Mouse (Mus musculus) 3T3-L1 (cell line): Measurements from ENCODE around the gene Gtf2b.

Experiments used
- DNase-seq: peaks from one replicate; pipeline ENCODE4 v3.0.0-alpha.2; 2015; ENCODE audit warnings: low read depth, low spot score

Gene Gtf2b

GRCm38 (mm10) chr3:142764995-142765777, at the start of gene Gtf2b:
TSS of gene Gtf2b (plus strand) at chr3:142765045.
- peak; percentile 93 for DNase-seq

GRCm38 (mm10) chr3:142725481-142725880, 39.4 kb upstream of the Gtf2b start:
- no peak for DNase-seq

GRCm38 (mm10) chr3:142725969-142726672, 38.7 kb upstream of the Gtf2b start:
- no peak for DNase-seq

- no peak for DNase-seq
Observed at GRCm38 (mm10) chr3:142734291-142734690, 30.6 kb upstream of the Gtf2b start.

GRCm38 (mm10) chr3:142740896-142741295, 23.9 kb upstream of the Gtf2b start:
- DNase-seq = no peak

- peak; percentile 85 for DNase-seq
Observed at GRCm38 (mm10) chr3:142743973-142744898, 20.6 kb upstream of the Gtf2b start.

GRCm38 (mm10) chr3:142745076-142745475, 19.8 kb upstream of the Gtf2b start:
- no peak for DNase-seq

- DNase-seq = no peak
Observed at GRCm38 (mm10) chr3:142747673-142748072, 17.2 kb upstream of the Gtf2b start.

- DNase-seq = no peak
Observed at GRCm38 (mm10) chr3:142749131-142749530, 15.7 kb upstream of the Gtf2b start.

- DNase-seq = no peak
Observed at GRCm38 (mm10) chr3:142755132-142755867, 9.5 kb upstream of the Gtf2b start.

GRCm38 (mm10) chr3:142757841-142758240, 7.0 kb upstream of the Gtf2b start:
- DNase-seq = no peak

- no peak for DNase-seq
Observed at GRCm38 (mm10) chr3:142758593-142758992, 6.3 kb upstream of the Gtf2b start.

- DNase-seq = no peak
Observed at GRCm38 (mm10) chr3:142760356-142760755, 4.5 kb upstream of the Gtf2b start.

GRCm38 (mm10) chr3:142765778-142766165, 927 bp downstream of the Gtf2b start:
- DNase-seq = no peak

GRCm38 (mm10) chr3:142768498-142768897, 3.7 kb downstream of the Gtf2b start:
- DNase-seq = no peak

GRCm38 (mm10) chr3:142770518-142770917, 5.7 kb downstream of the Gtf2b start:
- DNase-seq = no peak

GRCm38 (mm10) chr3:142773538-142774191, 8.8 kb downstream of the Gtf2b start:
- DNase-seq = no peak

GRCm38 (mm10) chr3:142777227-142777626, 12.4 kb downstream of the Gtf2b start:
- no peak for DNase-seq

- no peak for DNase-seq
Observed at GRCm38 (mm10) chr3:142786423-142787072, 21.7 kb downstream of the Gtf2b start.

GRCm38 (mm10) chr3:142795587-142795986, 30.7 kb downstream of the Gtf2b start:
- no peak for DNase-seq
